Mouse (Mus musculus) cerebellum, adult 11 months (tissue): ENCODE measurements around the gene Hist1h4h.

Experiments used
- DNase-seq: peaks from one replicate; pipeline ENCODE4 v3.0.0; 2022

The Hist1h4h gene

DNA sequence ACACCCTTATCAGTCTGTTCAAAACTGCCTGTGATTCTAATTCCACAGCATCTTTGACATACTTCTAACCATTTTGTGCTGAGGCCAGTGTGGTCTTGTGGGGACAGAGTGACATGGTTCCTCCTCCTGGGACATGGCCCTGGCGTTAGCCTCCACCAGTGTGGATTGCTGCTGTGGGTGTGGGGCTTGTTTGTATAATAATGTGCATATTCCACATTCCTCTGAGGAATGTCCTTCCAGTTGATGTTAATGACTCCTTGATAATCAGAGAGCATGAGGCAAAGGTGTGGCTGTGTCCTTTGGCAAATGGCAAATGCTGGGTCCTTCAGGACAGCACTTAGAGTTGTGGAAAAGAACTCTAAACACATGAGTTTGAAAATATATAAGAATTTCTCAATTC lies 17.3 kb upstream of the Hist1h4h start:
- no peak for DNase-seq

DNA sequence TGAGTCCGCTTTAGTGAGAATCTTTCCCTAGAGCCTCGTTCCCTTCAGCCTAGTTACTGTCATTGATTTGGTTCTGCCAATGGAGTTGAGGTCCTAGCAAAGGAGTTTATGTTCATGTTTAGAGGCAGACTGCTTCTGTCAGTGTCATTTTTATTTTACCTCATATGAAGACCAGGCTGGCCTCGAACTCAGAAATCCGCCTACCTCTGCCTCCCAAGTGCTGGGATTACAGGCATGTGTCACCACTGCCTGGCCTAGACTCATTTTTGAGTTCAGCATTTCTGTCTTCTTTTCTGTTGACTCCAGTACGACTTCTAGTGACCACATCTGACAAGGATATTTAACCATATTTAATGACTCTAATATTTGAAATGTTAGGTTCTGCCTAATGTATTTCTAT lies 15.6 kb upstream of the Hist1h4h start:
- DNase-seq = no peak

DNA sequence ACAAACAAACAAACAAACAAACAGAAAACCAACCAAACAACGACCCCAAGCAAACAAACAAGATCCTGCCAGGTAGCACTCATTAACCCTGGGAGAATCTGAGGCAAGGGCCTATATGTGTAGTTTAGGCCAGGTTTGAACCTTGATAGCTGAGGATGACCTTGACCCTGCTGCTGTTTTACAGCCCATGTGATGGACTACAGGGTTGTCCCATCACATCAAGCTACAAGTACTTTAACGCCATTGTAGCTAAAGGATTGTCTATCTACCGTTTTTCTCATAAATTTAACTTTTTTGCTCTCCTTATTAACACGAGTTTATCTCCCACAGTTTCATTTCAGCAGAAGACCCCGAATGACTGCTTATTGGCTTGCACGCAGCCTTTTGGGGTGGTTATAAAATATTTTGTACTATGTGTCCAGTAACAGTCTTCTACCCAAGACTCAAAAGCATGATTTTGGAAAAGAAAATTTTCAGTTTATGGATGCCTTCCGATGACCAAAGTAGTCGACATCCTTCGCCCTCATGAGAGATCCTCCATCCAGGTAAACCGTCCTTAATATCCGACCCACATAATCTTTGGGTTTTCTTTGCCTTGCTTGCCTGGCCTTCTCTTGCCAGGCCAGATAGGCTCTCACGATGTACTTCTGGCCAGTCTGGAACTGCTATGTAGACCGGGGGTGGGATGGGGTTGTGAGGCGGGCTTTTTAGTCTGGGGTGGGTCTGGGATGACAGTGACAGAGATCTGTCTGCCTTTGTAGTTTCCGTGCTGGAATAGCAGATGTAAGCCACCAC lies 14.8 kb upstream of the Hist1h4h start:
- no peak for DNase-seq

DNA sequence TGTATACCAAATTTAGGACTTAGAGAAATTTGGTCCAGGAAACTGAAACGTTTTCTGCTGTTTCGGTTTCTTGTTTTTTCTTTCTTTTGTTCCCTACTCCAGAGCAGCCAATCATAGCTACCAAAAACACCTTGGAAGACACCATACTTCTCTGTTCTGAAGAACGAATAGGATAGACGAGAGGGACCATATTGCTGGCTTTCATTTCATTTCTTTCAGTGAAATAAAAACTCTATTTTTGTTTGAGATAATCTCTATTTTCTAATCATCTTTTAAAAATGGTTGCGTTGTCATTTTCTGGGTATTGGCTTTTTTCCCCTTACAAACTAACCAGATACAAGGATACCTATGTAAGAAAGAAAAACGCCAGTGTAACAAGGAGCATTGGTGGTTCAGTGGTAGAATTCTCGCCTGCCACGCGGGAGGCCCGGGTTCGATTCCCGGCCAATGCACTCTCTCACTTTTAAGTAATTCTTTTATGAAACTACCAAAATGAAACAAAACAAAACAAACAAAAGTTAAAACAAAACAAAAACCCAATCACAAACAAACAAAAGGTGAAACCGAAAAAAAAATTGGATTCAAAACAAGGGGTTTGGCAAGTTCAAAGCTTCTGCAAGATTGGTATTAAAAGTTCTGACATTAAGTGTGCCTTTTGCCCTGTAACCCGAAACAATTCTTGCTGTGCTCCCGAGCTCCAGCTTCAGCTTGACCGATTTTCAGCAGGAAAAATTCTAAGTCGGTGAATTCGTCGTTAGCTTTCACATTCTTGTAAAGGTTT lies 13.8 kb upstream of the Hist1h4h start:
- peak; percentile 72 for DNase-seq

DNA sequence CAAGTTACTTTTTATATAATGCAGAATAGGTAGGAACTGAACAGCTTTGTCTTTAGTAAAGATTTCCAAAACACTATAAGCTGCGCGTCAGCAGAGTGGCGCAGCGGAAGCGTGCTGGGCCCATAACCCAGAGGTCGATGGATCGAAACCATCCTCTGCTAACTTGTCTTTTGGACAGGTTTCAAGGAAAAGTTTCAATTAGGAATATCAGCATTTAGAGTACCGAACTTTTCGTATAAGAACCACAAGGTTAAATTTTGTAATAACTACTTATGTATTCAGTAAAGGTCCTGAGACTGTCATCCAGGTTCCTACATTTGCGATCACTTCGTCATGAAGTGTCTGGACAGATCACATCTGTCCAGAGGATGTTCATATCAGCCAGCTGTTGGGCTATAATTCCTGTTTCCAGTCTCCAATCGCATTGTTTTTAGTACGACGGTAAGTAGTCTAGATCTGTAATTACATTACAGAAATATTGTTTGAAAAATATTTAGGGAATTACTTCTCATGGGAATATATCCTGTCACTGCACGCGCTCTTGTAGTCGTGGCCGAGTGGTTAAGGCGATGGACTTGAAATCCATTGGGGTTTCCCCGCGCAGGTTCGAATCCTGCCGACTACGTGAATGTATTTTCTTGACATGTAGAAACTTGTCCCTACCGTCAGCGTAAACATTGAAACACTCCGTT lies 13.1 kb upstream of the Hist1h4h start:
- DNase-seq = peak; percentile 85

GRCm38 (mm10) chr13:23518295-23518603 lies 12.6 kb upstream of the Hist1h4h start:
- DNase-seq = no peak

GRCm38 (mm10) chr13:23518885-23519284 lies 12.0 kb upstream of the Hist1h4h start:
- peak; percentile 73 for DNase-seq

GRCm38 (mm10) chr13:23519416-23519815 lies 11.4 kb upstream of the Hist1h4h start:
- DNase-seq = peak; percentile 71

DNA sequence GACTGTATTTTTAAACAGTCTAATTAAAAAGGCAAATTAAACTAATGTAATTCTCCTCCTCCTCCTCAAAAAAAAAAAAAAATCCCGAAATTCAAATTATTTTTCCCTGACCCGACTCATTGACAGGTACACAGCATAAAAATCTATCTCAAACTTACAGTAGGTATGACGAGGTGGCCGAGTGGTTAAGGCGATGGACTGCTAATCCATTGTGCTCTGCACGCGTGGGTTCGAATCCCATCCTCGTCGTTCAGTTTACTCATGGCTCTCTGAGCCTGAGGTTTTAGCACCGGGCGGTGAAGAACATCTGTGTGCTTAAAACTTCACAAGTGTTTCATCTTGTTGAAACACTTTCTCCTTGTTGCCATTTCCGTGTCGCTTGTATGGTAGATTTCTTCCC lies 9.1 kb upstream of the Hist1h4h start:
- DNase-seq = peak; percentile 68

- no peak for DNase-seq
Measured at GRCm38 (mm10) chr13:23523976-23524375, 6.9 kb upstream of the Hist1h4h start.

GRCm38 (mm10) chr13:23524654-23525053 lies 6.2 kb upstream of the Hist1h4h start:
- DNase-seq = peak; percentile 54

DNA sequence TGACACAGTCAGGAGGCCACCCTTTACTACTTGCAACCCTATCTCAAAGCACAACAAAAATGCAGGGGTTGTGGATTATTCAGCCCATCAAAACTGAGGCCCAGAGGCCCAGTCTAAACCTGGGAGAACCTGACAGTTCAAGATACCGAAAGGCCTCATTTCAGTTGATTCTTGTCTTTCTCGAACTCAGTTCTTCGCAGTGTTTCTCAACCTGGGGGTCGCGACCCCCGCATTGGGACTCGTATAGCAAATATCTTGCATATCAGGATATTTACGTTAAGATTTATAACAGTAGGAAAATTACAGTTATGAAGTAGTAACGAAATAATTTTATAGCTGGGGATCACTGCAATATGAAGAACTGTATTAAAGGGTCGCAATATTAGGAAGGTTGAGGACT lies 4.9 kb upstream of the Hist1h4h start:
- no peak for DNase-seq

DNA sequence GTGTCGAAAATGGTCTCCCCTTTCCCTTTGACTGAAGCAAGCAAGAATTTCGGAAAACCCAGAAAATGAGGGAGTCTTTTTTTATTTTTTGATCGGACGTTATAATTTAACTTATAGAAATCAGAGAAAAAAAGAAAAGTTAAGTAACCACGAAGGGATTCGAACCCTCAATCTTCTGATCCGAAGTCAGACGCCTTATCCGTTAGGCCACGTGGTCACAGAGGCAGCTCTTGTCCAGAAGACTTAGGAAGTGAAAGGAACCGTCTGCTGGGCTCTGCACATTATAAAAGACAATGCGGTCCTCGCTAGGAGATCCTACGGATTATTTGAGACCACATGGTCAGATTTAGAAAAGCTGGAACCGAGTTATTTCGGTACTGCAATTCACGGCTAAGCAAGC lies 4.5 kb upstream of the Hist1h4h start:
- peak; percentile 84 for DNase-seq

- DNase-seq = no peak
Measured at GRCm38 (mm10) chr13:23529005-23529404, 1.8 kb upstream of the Hist1h4h start.

GRCm38 (mm10) chr13:23529480-23530165 lies 1.2 kb upstream of the Hist1h4h start:
- DNase-seq = no peak

DNA sequence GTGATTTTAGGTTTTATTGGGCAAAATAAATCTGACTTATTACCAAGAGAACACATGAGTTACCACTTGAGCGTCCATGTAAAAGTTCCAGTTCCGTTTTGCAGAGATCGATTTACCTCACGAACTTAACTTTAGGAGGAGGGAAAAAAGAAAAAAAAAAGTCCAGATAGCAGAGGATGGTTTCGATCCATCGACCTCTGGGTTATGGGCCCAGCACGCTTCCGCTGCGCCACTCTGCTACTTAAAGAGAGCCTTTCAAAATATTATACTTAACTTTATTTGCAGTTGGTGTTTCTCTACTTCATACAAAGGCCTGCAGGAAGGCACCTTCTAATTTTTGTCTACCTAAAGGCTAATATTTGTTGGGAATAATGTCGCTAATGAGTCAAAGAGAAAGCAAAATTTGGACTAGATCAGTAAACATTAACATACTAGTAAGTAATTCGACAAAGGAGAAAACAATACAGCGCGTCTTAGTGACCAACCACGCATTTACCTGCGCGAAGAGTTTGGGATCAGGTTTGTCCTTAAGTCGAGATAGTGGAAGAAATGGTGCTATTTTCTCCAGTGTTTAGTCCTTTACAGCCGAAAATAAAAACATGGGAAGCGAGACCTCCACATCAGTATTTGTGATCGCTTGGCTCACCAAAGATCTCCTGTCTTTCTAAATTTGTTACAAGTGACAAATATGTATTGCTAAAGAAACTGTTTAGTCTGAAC lies 509 bp upstream of the Hist1h4h start:
- peak; percentile 61 for DNase-seq

DNA sequence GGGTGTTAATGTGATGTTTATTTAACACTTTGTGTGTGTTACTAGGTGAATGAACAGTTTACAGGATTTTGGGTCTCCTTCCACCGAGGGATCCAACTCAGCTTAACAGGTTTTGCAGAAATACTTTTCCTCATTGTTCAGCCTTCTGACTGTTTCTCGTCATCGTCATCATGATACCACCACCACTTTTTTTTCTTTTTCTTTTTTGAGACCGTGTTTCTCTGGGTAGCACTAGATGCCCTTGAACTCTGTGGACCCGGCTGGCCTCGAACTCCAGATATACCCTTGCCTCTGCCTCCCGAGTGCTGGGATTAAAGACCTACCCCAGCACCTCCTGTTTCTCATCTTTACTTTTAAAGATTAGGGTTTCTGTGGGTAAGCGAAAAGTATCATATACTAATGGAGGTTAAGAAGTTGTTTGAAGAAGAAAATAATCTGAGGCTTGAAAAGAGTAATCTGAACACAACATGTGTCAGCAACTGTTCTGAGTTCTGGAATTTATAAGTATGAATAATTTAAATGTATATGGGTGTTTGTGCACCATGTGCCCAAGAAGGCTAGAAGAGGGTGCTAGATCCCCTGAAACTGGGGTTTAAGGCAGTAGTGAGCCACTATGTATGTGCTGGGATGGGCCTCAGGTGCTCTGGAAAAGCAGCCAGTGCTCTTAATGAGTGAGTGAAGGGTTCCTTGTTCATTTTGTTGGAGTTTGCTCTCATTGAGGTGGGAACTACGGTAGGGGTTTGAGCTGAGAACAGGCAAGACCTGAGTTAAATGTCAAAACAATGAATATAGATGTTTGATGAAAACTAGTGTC lies 1.6 kb downstream of the Hist1h4h start:
- no peak for DNase-seq

DNA sequence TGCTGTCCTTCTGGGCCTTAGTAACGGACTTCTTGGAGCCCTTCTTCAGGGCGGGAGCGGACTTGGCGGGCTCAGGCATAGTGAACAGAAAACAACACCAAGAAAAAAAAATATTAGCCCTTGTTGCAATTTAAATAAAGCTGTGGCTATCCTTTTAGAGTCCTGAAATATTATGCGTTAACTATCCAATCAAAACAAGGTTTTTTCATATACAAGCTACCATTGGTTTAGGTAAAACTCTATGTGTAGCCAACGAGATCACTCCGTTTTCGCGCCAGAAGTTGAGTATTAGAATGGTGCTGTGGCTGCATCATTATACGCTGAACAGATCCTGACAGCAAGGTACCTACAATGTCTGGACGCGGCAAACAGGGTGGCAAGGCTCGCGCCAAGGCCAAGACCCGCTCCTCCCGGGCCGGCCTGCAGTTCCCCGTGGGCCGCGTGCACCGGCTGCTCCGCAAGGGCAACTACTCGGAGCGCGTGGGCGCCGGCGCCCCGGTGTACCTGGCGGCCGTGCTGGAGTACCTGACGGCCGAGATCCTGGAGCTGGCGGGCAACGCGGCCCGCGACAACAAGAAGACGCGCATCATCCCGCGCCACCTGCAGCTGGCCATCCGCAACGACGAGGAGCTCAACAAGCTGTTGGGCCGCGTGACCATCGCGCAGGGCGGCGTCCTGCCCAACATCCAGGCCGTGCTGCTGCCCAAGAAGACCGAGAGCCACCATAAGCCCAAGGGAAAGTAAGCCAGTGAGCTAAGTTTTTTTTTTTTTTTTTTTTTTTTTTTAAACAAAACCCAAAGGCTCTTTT lies 2.9 kb downstream of the Hist1h4h start, which contains the start of gene Hist1h2af:
Hist1h2af (plus strand) TSS at position 347 of the 808 bp plus-strand sequence.
- peak; percentile 62 for DNase-seq

DNA sequence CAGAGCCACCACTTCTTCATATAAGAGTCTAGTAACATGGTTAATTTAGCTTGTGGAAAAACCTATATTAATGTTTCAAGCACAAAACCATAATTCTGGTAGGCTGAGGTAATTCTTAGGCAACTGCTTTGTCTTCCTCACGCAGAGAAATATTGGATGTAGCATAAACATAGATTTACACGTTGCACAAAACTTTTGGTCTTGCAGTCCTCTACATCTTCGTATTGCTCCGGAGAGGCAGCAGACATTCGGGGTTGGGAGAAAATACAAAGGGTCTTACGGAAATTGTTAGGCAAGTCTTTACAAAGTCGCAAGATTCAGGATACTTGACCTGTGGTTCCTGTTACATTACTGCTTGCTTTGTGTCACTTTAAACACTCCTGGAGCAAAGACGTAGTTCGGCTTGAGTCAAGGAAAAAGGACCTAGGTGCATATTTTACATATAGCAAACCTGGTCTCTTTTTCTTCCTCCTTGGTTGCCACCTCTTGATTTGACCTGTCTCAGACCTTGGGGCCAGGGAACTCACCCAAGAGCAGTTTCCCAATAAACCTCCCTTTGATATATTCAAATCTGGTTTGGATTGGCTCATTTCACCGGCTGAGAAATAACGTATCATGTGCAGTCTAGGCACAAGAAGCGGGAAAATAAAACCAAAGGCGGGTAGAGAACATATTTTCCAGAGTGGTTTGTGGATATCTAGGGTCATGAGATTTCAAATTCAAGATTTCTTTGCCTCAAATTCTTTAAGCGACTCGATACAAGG lies 3.7 kb downstream of the Hist1h4h start:
- no peak for DNase-seq
